Mouse (Mus musculus): ENCODE measurements around the gene Lamtor4.

DNA sequence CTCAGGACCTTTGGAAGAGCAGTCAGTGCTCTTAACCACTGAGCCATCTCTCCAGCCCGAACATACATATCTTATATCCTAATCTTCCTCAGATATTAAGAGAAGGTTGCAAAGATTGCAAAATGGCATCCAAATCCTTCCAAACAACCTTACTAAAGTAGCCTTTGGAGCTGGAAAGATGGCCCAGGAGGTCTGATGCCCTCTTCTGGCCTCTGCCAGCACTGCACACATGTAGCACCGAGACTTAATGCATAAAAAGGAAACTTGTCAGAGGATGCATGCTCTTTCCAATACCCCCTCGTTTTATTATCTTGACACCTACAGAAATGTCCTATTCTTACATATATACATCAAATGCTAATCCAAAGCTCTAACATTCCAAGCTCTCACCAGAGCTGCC is 27.3 kb upstream of the Lamtor4 start:
- TF ChIP-seq CTCF (IDR thresholded peaks at IDR 0.05; ENCODE audit: low read depth) (peak; percentile 40), EP300 (IDR thresholded peaks at IDR 0.05; ENCODE audit: low read depth) (no peak)

Data from heart, postnatal 0 days (tissue).